Mouse (Mus musculus): ENCODE data around the gene Rimklb.

- TF ChIP-seq CTCF (IDR thresholded peaks at IDR 0.05): no peak
- no peak for TF ChIP-seq EP300 (IDR thresholded peaks at IDR 0.05)
Measured at GRCm38 (mm10) chr6:122478062-122478461, 20.5 kb downstream of the Rimklb start.

Measured in lung, postnatal 0 days (tissue).